Mouse (Mus musculus) embryonic fibroblast, embryonic 13.5 days (primary cell): ENCODE results near the gene Cacnb1. TPM values are rescaled to one million over a fixed set of nuclear protein-coding genes. Genes with fewer than 3 reads are reported as not detected.

Experiments used
- H3K27ac ChIP-seq: 2 replicates; pipeline ENCODE4 v1.5.1; 2012; ENCODE audit warnings: low read length, control low read depth, inconsistent platforms; ENCODE audit not compliant: insufficient read depth
- H3K4me1 ChIP-seq: 2 replicates; pipeline ENCODE4 v1.6.1; 2011; ENCODE audit warnings: low read length; ENCODE audit not compliant: control insufficient read depth, insufficient read depth
- H3K4me3 ChIP-seq: 2 replicates; pipeline ENCODE4 v1.5.1; 2011; ENCODE audit warnings: mild to moderate bottlenecking, control low read depth, low read length; ENCODE audit not compliant: insufficient read depth
- CTCF ChIP-seq: IDR thresholded peaks from 2 replicates; pipeline ENCODE4 v1.5.1; 2011; ENCODE audit warnings: mild to moderate bottlenecking, control low read depth, low read length, moderate library complexity, borderline replicate concordance; ENCODE audit not compliant: insufficient read depth
- POLR2A ChIP-seq: IDR thresholded peaks from 2 replicates; pipeline ENCODE4 v1.6.1; 2011; ENCODE audit warnings: low read depth, mild to moderate bottlenecking, control low read depth, low read length, moderate library complexity
- polyA plus RNA-seq: library from polyadenylated mRNA; stranded (reverse); fragments of >200 nt; gene quantifications from 2 replicates; pipeline ENCODE4 v1.2.4, GENCODE M21; 2011; ENCODE audit warnings: low read depth; ENCODE audit not compliant: missing spikeins, insufficient read length

Cacnb1 gene
- polyA plus RNA-seq, 1 experiment, result 4.9 TPM

- H3K4me3 ChIP-seq, result no peak overlapping the region
- no peak overlapping the region for H3K27ac ChIP-seq
- no peaks in the 10 kb centered on the region for H3K4me1 ChIP-seq
- no peak for TF ChIP-seq POLR2A
- TF ChIP-seq CTCF, result no peak
These were observed 52.1 kb downstream of the Cacnb1 start for GRCm38 (mm10) chr11:97970771-97971170.

GRCm38 (mm10) chr11:97968385-97968784, 54.4 kb downstream of the Cacnb1 start:
- no peak overlapping the region for H3K27ac ChIP-seq
- H3K4me3 ChIP-seq, result no peak overlapping the region
- no peak for TF ChIP-seq POLR2A
- H3K4me1 ChIP-seq, result no peaks in the 10 kb centered on the region

- Histone ChIP-seq H3K4me1 (no peaks in the 10 kb centered on the region), H3K27ac (no peak overlapping the region), H3K4me3 (no peak overlapping the region)
- no peak for TF ChIP-seq POLR2A
- no peak for TF ChIP-seq CTCF
These were observed 55.7 kb downstream of the Cacnb1 start for GRCm38 (mm10) chr11:97967114-97967513.

GRCm38 (mm10) chr11:97960907-97961306, 61.9 kb downstream of the Cacnb1 start:
- Histone ChIP-seq H3K4me3 (no peak overlapping the region), H3K4me1 (no peaks in the 10 kb centered on the region), H3K27ac (no peak overlapping the region)
- TF ChIP-seq POLR2A (no peak), CTCF (no peak)

- TF ChIP-seq POLR2A, result no peak
- Histone ChIP-seq H3K27ac (no peak overlapping the region), H3K4me1 (no peaks in the 10 kb centered on the region), H3K4me3 (no peak overlapping the region)
These were observed 63.5 kb downstream of the Cacnb1 start for GRCm38 (mm10) chr11:97959300-97959680.

- Histone ChIP-seq H3K4me3 (no peak overlapping the region), H3K27ac (no peak overlapping the region), H3K4me1 (no peaks in the 10 kb centered on the region)
- TF ChIP-seq CTCF, result no peak
- no peak for TF ChIP-seq POLR2A
These were observed 64.1 kb downstream of the Cacnb1 start for GRCm38 (mm10) chr11:97958641-97959299.

- Histone ChIP-seq H3K27ac (no peak overlapping the region), H3K4me1 (no peaks in the 10 kb centered on the region), H3K4me3 (no peak overlapping the region)
- TF ChIP-seq CTCF, result no peak
These were observed 65.8 kb downstream of the Cacnb1 start for GRCm38 (mm10) chr11:97956905-97957560.

GRCm38 (mm10) chr11:97955915-97956314, 66.9 kb downstream of the Cacnb1 start:
- Histone ChIP-seq H3K27ac (no peak overlapping the region), H3K4me3 (no peak overlapping the region), H3K4me1 (no peaks in the 10 kb centered on the region)
- TF ChIP-seq POLR2A, result no peak
- no peak for TF ChIP-seq CTCF

- H3K4me1 ChIP-seq, result no peaks in the 10 kb centered on the region
- TF ChIP-seq CTCF (no peak), POLR2A (no peak)
- H3K27ac ChIP-seq, result no peak overlapping the region
- no peak overlapping the region for H3K4me3 ChIP-seq
These were observed 67.5 kb downstream of the Cacnb1 start for GRCm38 (mm10) chr11:97955146-97955902.
